Mouse (Mus musculus) erythroblast, adult 5-6 weeks (primary cell): ENCODE results near the gene Chrnb4. TPM values are rescaled to one million over a fixed set of nuclear protein-coding genes. Genes with fewer than 3 reads are reported as not detected.

ENCODE experiments used
- ATAC-seq: replicated peaks from 2 replicates; pipeline ENCODE4 v1.8.0; 2016; ENCODE audit warnings: moderate number of reproducible peaks, mild to moderate bottlenecking, moderate TSS enrichment, inconsistent platforms; ENCODE audit not compliant: poor library complexity, low FRiP score, severe bottlenecking
- total RNA-seq, 2 experiments: library from RNA; stranded (forward) in 1 of 2; stranded (reverse) in 1 of 2; fragments of 150-400 nt in 1 of 2; fragments of 200-764, 138-1000 nt in 1 of 2; gene quantifications; 2 replicates each; pipeline versions ENCODE4 v1.2.3 to v1.2.4; 2015 to 2017; ENCODE audit warnings: low replicate concordance in 2 of 2

The Chrnb4 gene
- total RNA-seq, 2 experiments from 2014 or later, result not detected

DNA sequence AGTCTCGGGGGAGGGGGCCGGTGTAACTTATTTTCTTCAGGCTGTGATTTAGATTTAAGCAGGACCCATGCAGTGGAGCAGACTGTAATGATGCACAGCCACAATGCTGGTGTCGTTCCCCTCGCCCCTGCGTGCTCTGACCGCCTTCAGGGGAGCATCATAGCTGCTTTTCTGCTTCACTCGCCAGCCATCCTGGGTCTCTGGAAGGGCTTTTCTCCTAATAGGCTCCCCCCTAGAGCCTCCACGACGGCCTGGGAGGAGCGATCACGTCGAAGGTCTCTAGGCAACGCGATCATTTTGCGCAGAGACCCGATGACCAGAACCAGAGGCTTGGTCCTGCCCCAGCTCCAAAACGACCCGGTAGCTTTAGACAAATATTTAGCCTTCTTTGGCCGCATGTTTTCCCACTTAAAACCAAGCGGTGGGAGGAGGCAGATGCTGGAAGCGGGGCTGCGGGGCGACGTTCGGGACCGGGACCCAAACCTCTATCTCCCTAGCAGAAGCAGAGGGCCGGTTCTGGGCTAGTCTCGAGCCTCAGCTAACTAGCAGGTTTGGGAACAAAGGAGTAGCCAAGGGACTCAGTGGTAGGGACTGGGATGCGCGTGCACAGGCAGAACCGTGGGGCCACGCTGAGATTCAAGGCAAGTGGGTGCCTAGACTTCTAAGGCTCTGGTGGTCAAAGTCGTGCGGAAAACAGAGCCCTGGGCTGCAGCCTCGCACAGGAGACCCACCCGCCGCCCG lies 22.9 kb downstream of the Chrnb4 start:
- no peak for ATAC-seq

- peak; percentile 53; the same call in 1 of the 2 replicates for ATAC-seq
These were observed 24.5 kb downstream of the Chrnb4 start for GRCm38 (mm10) chr9:55023902-55024583.

DNA sequence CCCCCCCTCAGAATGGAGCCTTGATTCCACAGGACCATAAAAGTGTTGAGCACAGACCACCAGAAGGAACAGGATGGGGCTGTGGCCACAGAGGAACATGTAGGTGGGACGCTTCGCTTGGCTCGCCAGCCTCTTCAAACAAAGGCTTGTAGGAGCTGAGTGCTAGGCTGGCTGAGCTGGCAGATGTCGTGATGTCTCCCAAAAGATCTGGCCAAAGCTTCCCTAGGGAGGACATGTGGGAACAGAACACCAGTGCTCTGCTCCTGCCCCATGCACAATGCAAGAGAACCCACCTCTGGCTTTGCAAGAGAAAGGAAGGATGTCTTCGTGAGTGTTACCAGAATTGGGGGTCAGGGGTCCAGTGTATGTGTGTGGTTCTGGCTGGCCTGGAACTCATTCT lies 25.3 kb downstream of the Chrnb4 start:
- no peak for ATAC-seq

GRCm38 (mm10) chr9:55016926-55017325 lies 31.7 kb downstream of the Chrnb4 start:
- no peak for ATAC-seq

DNA sequence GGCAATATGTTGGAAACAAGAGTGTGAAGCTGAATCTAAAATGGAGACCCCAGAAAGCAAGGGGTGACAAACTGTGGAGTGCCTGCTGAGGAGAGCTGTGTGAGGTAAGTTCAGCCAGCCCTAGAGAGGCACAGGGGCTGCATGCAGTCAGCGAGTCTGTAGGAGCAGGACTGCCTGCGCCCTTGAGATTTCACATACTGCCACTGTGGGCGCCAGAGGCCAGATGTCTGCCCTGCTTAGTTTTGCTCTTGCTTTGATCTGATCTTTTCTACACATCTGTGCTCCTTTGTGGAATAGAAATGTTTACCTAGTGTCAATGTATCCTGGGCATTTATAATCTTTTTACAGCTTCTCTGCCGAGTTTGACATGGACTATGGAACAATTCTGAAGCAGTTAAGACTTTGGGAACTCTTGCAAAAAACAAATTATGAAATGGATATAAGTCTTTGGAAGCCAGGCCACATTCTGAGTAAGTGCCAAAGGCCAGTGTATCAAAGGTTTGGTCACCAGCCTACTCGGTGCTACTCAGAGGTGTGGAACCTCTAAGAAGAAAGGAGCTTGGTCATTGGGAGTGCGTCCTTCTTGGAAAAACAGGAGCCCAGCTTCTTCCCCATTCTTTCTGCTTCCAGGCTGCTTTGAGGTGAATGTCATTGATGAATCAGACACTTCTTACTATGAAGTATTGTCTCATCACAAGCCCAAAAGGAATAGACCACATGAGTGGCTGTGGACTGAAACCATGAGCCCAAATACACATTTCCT lies 37.8 kb downstream of the Chrnb4 start:
- ATAC-seq, result no peak

DNA sequence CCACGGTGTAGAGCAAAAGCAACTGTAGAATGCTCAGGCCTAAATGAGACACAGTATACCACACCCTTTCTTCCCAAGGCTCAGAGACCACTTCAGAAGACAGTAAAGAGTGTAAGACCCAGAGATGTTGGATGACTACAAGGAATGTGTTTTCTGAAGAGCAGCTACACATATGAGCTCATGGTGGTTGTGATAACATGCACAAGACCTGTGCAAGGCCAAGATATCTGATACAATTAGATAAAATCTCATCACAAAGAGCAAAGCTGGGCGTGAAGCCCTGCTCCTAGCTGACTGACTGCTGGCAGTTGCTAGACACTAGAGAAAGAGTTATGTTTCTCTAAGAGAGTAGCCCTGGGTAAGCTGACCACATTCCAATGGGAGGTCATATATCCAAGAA lies 38.9 kb downstream of the Chrnb4 start:
- no peak for ATAC-seq

- no peak for ATAC-seq
These were observed 45.0 kb downstream of the Chrnb4 start for GRCm38 (mm10) chr9:55003609-55004008.

DNA sequence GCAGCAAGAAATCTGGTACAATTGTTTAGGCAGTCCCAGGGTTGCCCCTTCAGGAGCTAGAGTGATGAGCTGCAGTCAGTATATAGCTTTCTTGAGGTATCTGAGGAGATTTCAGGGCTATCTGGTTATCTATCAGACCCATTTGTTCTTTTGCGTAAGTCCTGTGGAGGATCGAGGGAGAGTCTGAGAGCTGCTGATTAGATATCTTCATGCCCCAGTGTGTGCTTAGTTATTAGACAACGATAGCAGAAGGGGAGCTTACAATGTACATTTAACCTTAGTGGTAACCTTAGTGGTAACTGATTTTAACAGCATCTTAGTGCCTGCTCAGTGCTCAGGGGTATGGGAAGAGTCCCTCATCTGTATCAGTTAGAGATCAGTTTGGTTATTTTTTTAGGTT lies 52.9 kb downstream of the Chrnb4 start:
- no peak for ATAC-seq

- ATAC-seq, result no peak
These were observed 54.2 kb downstream of the Chrnb4 start for GRCm38 (mm10) chr9:54994381-54994780.

GRCm38 (mm10) chr9:54990362-54990761 lies 58.2 kb downstream of the Chrnb4 start:
- no peak for ATAC-seq

GRCm38 (mm10) chr9:54982401-54982800 lies 66.2 kb downstream of the Chrnb4 start:
- ATAC-seq, result no peak

GRCm38 (mm10) chr9:54981291-54982191 lies 67.0 kb downstream of the Chrnb4 start:
- no peak for ATAC-seq

GRCm38 (mm10) chr9:54980674-54981073 lies 67.9 kb downstream of the Chrnb4 start, which contains the start of gene Chrna5:
TSS of gene Chrna5 (plus strand) at chr9:54980880.
- ATAC-seq, result no peak

Other genes starting within 250 kb of the Chrnb4 start
- 16.7 and 17.3 TPM in 2 replicates for gene Ireb2, start 185.0 kb downstream of the Chrnb4 start, total RNA-seq (2015; ENCODE audit: low replicate concordance)
- gene Ireb2, start 185.0 kb downstream of the Chrnb4 start, total RNA-seq (2017; ENCODE audit: low replicate concordance), result 10.6 and 19.1 TPM in 2 replicates
- not detected in 2 replicates for gene Hykk, start 131.5 kb downstream of the Chrnb4 start, total RNA-seq (2015; ENCODE audit: low replicate concordance)
- gene Hykk, start 131.5 kb downstream of the Chrnb4 start, total RNA-seq (2017; ENCODE audit: low replicate concordance), result not detected in 2 replicates
- 95.3 and 100 TPM in 2 replicates for gene Psma4, start 98.0 kb downstream of the Chrnb4 start, total RNA-seq (2015; ENCODE audit: low replicate concordance)
- gene Psma4, start 98.0 kb downstream of the Chrnb4 start, total RNA-seq (2017; ENCODE audit: low replicate concordance), result 59.4 and 91.6 TPM in 2 replicates
- gene AY074887, start 97.8 kb downstream of the Chrnb4 start, total RNA-seq (2015; ENCODE audit: low replicate concordance), result not detected in 2 replicates
- not detected in 2 replicates for gene AY074887, start 97.8 kb downstream of the Chrnb4 start, total RNA-seq (2017; ENCODE audit: low replicate concordance)
- gene Chrna5, start 67.9 kb downstream of the Chrnb4 start, total RNA-seq (2015; ENCODE audit: low replicate concordance), result not detected in 2 replicates
- gene Chrna5, start 67.9 kb downstream of the Chrnb4 start, total RNA-seq (2017; ENCODE audit: low replicate concordance), result not detected in 2 replicates
- gene Chrna3, start 22.2 kb downstream of the Chrnb4 start, total RNA-seq (2015; ENCODE audit: low replicate concordance), result not detected in 2 replicates
- not detected in 2 replicates for gene Chrna3, start 22.2 kb downstream of the Chrnb4 start, total RNA-seq (2017; ENCODE audit: low replicate concordance)
- gene Ube2q2, start 100.1 kb upstream of the Chrnb4 start, total RNA-seq (2015; ENCODE audit: low replicate concordance), result 9.6 and 11.1 TPM in 2 replicates
- gene Ube2q2, start 100.1 kb upstream of the Chrnb4 start, total RNA-seq (2017; ENCODE audit: low replicate concordance), result 10.9 and 15.4 TPM in 2 replicates
- gene Fbxo22, start 160.1 kb upstream of the Chrnb4 start, total RNA-seq (2015; ENCODE audit: low replicate concordance), result 12.3 and 13.6 TPM in 2 replicates
- 9.8 and 10.2 TPM in 2 replicates for gene Fbxo22, start 160.1 kb upstream of the Chrnb4 start, total RNA-seq (2017; ENCODE audit: low replicate concordance)